27 mouse cellular contexts compared by ENCODE assay signal in genomic region chr4:124616636-124617035, GRCm38 (mm10). TPM values are rescaled to one million over a fixed set of nuclear protein-coding genes. Genes with fewer than 3 reads are reported as not detected.
DNase-seq lines count a peak whose midpoint lies in the region; ATAC-seq lines count a peak whose summit lies in the region.
"Had no signal": no experiment of that assay in that cellular context is flagged by ENCODE, and none has a peak within 500 bp of the region (broad histone marks: within the 10 kb centered on the region; RNA-seq: fewer than 3 reads in every experiment).

No protein-coding gene starts in this region.

- H3K36me3 ChIP-seq in hindbrain, embryonic 11.5 days (ENCODE audit: control insufficient read depth, insufficient read depth, low read length) = no peaks in the 10 kb centered on the region
- H3K36me3 ChIP-seq in hindbrain, embryonic 16.5 days (ENCODE audit: control insufficient read depth, insufficient read depth, low read length) = no peaks in the 10 kb centered on the region
- no peaks in the 10 kb centered on the region for H3K36me3 ChIP-seq in kidney, embryonic 15.5 days
- no peaks in the 10 kb centered on the region for H3K36me3 ChIP-seq in neural tube, embryonic 13.5 days
- no peaks in the 10 kb centered on the region for H3K36me3 ChIP-seq in neural tube, embryonic 15.5 days
- no peaks in the 10 kb centered on the region for H3K36me3 ChIP-seq in forebrain, embryonic 13.5 days (ENCODE audit: poor library complexity, severe bottlenecking)
- H3K36me3 ChIP-seq: forebrain, embryonic 10.5 days; heart, embryonic 12.5 days; heart, embryonic 15.5 days; hindbrain, embryonic 10.5 days had no signal

- peak; percentile 52; the same call in 1 of the 2 replicates for ATAC-seq in hindbrain, embryonic 11.5 days (ENCODE audit: low FRiP score)
- no peak for ATAC-seq in hindbrain, embryonic 16.5 days
- 0 out of 2 replicates have a peak, but pooled peaks have one; percentile 40 for ATAC-seq in kidney, embryonic 15.5 days (replicated peaks; ENCODE audit: low FRiP score)
- no peak for ATAC-seq in neural tube, embryonic 13.5 days (ENCODE audit: low read depth)
- no peak for ATAC-seq in neural tube, embryonic 15.5 days (ENCODE audit: low FRiP score)
- no peak for ATAC-seq in forebrain, embryonic 13.5 days
- ATAC-seq: activated CD4-positive, CD25-positive, alpha-beta regulatory T cell, adult 4 months; forebrain, embryonic 14.5 days; forebrain, postnatal 0 days had no signal

- H3K4me1 ChIP-seq in hindbrain, embryonic 11.5 days (replicated peaks; ENCODE audit: control insufficient read depth, insufficient read depth, low read length) = peaks cover 7% of the 10 kb centered on the region
- peaks cover 12% of the 10 kb centered on the region for H3K4me1 ChIP-seq in hindbrain, embryonic 16.5 days (ENCODE audit: control insufficient read depth, insufficient read depth, low read depth, low read length)
- H3K4me1 ChIP-seq in kidney, embryonic 15.5 days = peaks cover 32% of the 10 kb centered on the region
- H3K4me1 ChIP-seq in neural tube, embryonic 13.5 days (replicated peaks) = peaks cover 57% of the 10 kb centered on the region
- peaks cover 41% of the 10 kb centered on the region for H3K4me1 ChIP-seq in neural tube, embryonic 15.5 days
- H3K4me1 ChIP-seq in forebrain, embryonic 13.5 days = peaks cover 29% of the 10 kb centered on the region

- H3K27me3 ChIP-seq in hindbrain, embryonic 11.5 days (ENCODE audit: control insufficient read depth, insufficient read depth, low read length) = no peaks in the 10 kb centered on the region
- H3K27me3 ChIP-seq in hindbrain, embryonic 16.5 days (replicated peaks; ENCODE audit: control insufficient read depth, insufficient read depth, low read length) = peaks cover 8% of the 10 kb centered on the region; the same call in 1 of the 2 replicates
- peaks cover 45% of the 10 kb centered on the region for H3K27me3 ChIP-seq in kidney, embryonic 15.5 days
- peaks cover 57% of the 10 kb centered on the region for H3K27me3 ChIP-seq in neural tube, embryonic 13.5 days
- H3K27me3 ChIP-seq in neural tube, embryonic 15.5 days (replicated peaks) = peaks cover 40% of the 10 kb centered on the region
- 0 out of 2 replicates have a peak, but pooled peaks cover 6% of the 10 kb centered on the region for H3K27me3 ChIP-seq in forebrain, embryonic 13.5 days

- H3K9me3 ChIP-seq in hindbrain, embryonic 11.5 days (ENCODE audit: control insufficient read depth, low read length) = no peaks in the 10 kb centered on the region
- H3K9me3 ChIP-seq in hindbrain, embryonic 16.5 days (ENCODE audit: control insufficient read depth, low read length) = no peaks in the 10 kb centered on the region
- no peaks in the 10 kb centered on the region for H3K9me3 ChIP-seq in kidney, embryonic 15.5 days (replicated peaks)
- no peaks in the 10 kb centered on the region for H3K9me3 ChIP-seq in neural tube, embryonic 13.5 days
- H3K9me3 ChIP-seq in neural tube, embryonic 15.5 days (replicated peaks) = no peaks in the 10 kb centered on the region
- H3K9me3 ChIP-seq in forebrain, embryonic 13.5 days (replicated peaks) = no peaks in the 10 kb centered on the region
- H3K9me3 ChIP-seq: forebrain, embryonic 10.5 days; heart, embryonic 12.5 days; heart, embryonic 15.5 days; hindbrain, embryonic 10.5 days had no signal

- H3K9ac ChIP-seq in hindbrain, embryonic 11.5 days (ENCODE audit: low read depth, low read length) = no peak overlapping the region
- H3K9ac ChIP-seq in hindbrain, embryonic 16.5 days (ENCODE audit: low read depth, low read length) = no peak overlapping the region
- H3K9ac ChIP-seq in kidney, embryonic 15.5 days = no peak overlapping the region
- no peak overlapping the region for H3K9ac ChIP-seq in neural tube, embryonic 13.5 days
- H3K9ac ChIP-seq in neural tube, embryonic 15.5 days (replicated peaks) = no peak overlapping the region
- H3K9ac ChIP-seq in forebrain, embryonic 13.5 days = no peak overlapping the region
- H3K9ac ChIP-seq: forebrain, postnatal 0 days; heart, embryonic 12.5 days; heart, embryonic 15.5 days had no signal

- DNase-seq in hindbrain, embryonic 11.5 days (ENCODE audit: low spot score) = no peak
- DNase-seq in kidney, postnatal 36 days = no peak
- no peak for DNase-seq in neural tube, embryonic 10.5 days (ENCODE audit: extremely low spot score, low spot score)
- DNase-seq: adrenal gland, adult 8-10 months; adrenal gland, postnatal 25 days; cerebellum, adult 11-12 months; cerebellum, adult 8-10 months; cerebellum, postnatal 10 days; cerebellum, postnatal 36 days; forebrain, postnatal 0 days; gastrocnemius, adult 2 months; gastrocnemius, postnatal 14 days; heart, adult 11 months; heart, postnatal 10 days; heart, postnatal 36 days had no signal

- H3K27ac ChIP-seq in hindbrain, embryonic 11.5 days (ENCODE audit: low read depth, low read length) = peak overlapping the region; percentile 59; the same call in 1 of the 2 replicates
- no peak overlapping the region for H3K27ac ChIP-seq in hindbrain, embryonic 16.5 days (ENCODE audit: low read depth, low read length)
- H3K27ac ChIP-seq in kidney, embryonic 15.5 days = no peak overlapping the region
- peak overlapping the region; percentile 72 for H3K27ac ChIP-seq in neural tube, embryonic 13.5 days (replicated peaks)
- peak overlapping the region; percentile 38; the same call in 1 of the 2 replicates for H3K27ac ChIP-seq in neural tube, embryonic 15.5 days (replicated peaks)
- no peak overlapping the region for H3K27ac ChIP-seq in forebrain, embryonic 13.5 days
- H3K27ac ChIP-seq: forebrain, embryonic 10.5 days; gastrocnemius, adult 2 months; heart, embryonic 15.5 days; hindbrain, embryonic 10.5 days had no signal

- 67% methylated on average over 1 of the region's 1 CpGs for WGBS in hindbrain, embryonic 11.5 days
- 33% methylated on average over 1 of the region's 1 CpGs for WGBS in hindbrain, embryonic 16.5 days
- 50% methylated on average over 1 of the region's 1 CpGs for WGBS in kidney, embryonic 15.5 days
- 10% methylated on average over 1 of the region's 1 CpGs for WGBS in neural tube, embryonic 13.5 days
- 43% methylated on average over 1 of the region's 1 CpGs for whole genome bisulfite sequencing in neural tube, embryonic 15.5 days
- WGBS in forebrain, embryonic 13.5 days = 71% methylated on average over 1 of the region's 1 CpGs

- H3K4me3 ChIP-seq in hindbrain, embryonic 11.5 days (ENCODE audit: low read depth, low read length) = no peak overlapping the region
- no peak overlapping the region for H3K4me3 ChIP-seq in hindbrain, embryonic 16.5 days (ENCODE audit: low read length)
- no peak overlapping the region for H3K4me3 ChIP-seq in kidney, embryonic 15.5 days (replicated peaks)
- no peak overlapping the region for H3K4me3 ChIP-seq in neural tube, embryonic 13.5 days
- no peak overlapping the region for H3K4me3 ChIP-seq in neural tube, embryonic 15.5 days (replicated peaks)
- no peak overlapping the region for H3K4me3 ChIP-seq in forebrain, embryonic 13.5 days
- H3K4me3 ChIP-seq: forebrain, embryonic 10.5 days; gastrocnemius, adult 2 months; heart, embryonic 12.5 days; heart, embryonic 15.5 days; hindbrain, embryonic 10.5 days had no signal

- no peak overlapping the region for H3K4me2 ChIP-seq in hindbrain, embryonic 11.5 days (replicated peaks; ENCODE audit: low read depth, low read length)
- H3K4me2 ChIP-seq in hindbrain, embryonic 16.5 days (ENCODE audit: low read length) = no peak overlapping the region
- no peak overlapping the region for H3K4me2 ChIP-seq in kidney, embryonic 15.5 days
- no peak overlapping the region for H3K4me2 ChIP-seq in neural tube, embryonic 13.5 days
- no peak overlapping the region for H3K4me2 ChIP-seq in neural tube, embryonic 15.5 days
- no peak overlapping the region for H3K4me2 ChIP-seq in forebrain, embryonic 13.5 days
- H3K4me2 ChIP-seq: heart, embryonic 12.5 days; heart, embryonic 15.5 days had no signal

RNA-seq across cellular contexts. Expression of gene 3100002H09Rik, which starts 6.0 kb away (rescaled TPM):
- 0.40 and 0.53 TPM in 2 replicates for polyA plus RNA-seq in hindbrain, embryonic 11.5 days (2014; fragmentation: Nextera tagmentation; extraction: Ambion mirVana)
- polyA plus RNA-seq in hindbrain, embryonic 16.5 days (2015; fragmentation: Nextera tagmentation; extraction: Ambion mirVana) = 0.36 and 0.49 TPM in 2 replicates
- not detected in 2 replicates for polyA plus RNA-seq in kidney, embryonic 15.5 days (2015; fragmentation: Nextera tagmentation; extraction: Ambion mirVana)
- 0.47 and 0.68 TPM in 2 replicates for polyA plus RNA-seq in neural tube, embryonic 13.5 days (2015; fragmentation: Nextera tagmentation; extraction: Ambion mirVana)
- polyA plus RNA-seq in neural tube, embryonic 15.5 days (2015; fragmentation: Nextera tagmentation; extraction: Ambion mirVana) = 0.28 and 0.42 TPM in 2 replicates
- 0.84 and 1.0 TPM in 2 replicates for polyA plus RNA-seq in forebrain, embryonic 13.5 days (2015; fragmentation: Nextera tagmentation; extraction: Ambion mirVana)
- polyA plus RNA-seq: activated CD4-positive, CD25-positive, alpha-beta regulatory T cell, adult 4 months; embryonic facial prominence, embryonic 11.5 days; forebrain, embryonic 14.5 days; heart, embryonic 12.5 days; hindbrain, embryonic 10.5 days had no signal

RNA-seq across cellular contexts. Expression of gene Pou3f1, which starts 40.0 kb away (rescaled TPM):
- 17.4 and 18.8 TPM in 2 replicates for polyA plus RNA-seq in hindbrain, embryonic 11.5 days (2014; fragmentation: Nextera tagmentation; extraction: Ambion mirVana)
- 3.0 and 6.7 TPM in 2 replicates for polyA plus RNA-seq in hindbrain, embryonic 16.5 days (2015; fragmentation: Nextera tagmentation; extraction: Ambion mirVana)
- polyA plus RNA-seq in kidney, embryonic 15.5 days (2015; fragmentation: Nextera tagmentation; extraction: Ambion mirVana) = 0.62 and 0.69 TPM in 2 replicates
- 8.0 and 8.7 TPM in 2 replicates for polyA plus RNA-seq in neural tube, embryonic 13.5 days (2015; fragmentation: Nextera tagmentation; extraction: Ambion mirVana)
- 4.7 and 6.8 TPM in 2 replicates for polyA plus RNA-seq in neural tube, embryonic 15.5 days (2015; fragmentation: Nextera tagmentation; extraction: Ambion mirVana)
- 12.0 and 13.2 TPM in 2 replicates for polyA plus RNA-seq in forebrain, embryonic 13.5 days (2015; fragmentation: Nextera tagmentation; extraction: Ambion mirVana)
- polyA plus RNA-seq: activated CD4-positive, CD25-positive, alpha-beta regulatory T cell, adult 4 months had no signal

Comparison
In these comparisons a context has a peak if more than half of its experiments do, and no peak if none do; other contexts are left out.
1. ATAC-seq: peak in hindbrain, embryonic 11.5 days (single experiment) and kidney, embryonic 15.5 days (single experiment); none in hindbrain, embryonic 16.5 days (single experiment), neural tube, embryonic 13.5 days (single experiment), neural tube, embryonic 15.5 days (single experiment) and forebrain, embryonic 13.5 days (single experiment).
2. H3K27ac ChIP-seq: peak in hindbrain, embryonic 11.5 days (single experiment), neural tube, embryonic 13.5 days (single experiment) and neural tube, embryonic 15.5 days (single experiment); none in hindbrain, embryonic 16.5 days (single experiment), kidney, embryonic 15.5 days (single experiment) and forebrain, embryonic 13.5 days (single experiment).